Mouse (Mus musculus) embryo, embryonic 9.5 days (tissue): ENCODE results near the gene H2-M2.
"Not testable (repeated sequence)": the region's sequence is repeated elsewhere in the genome, so short reads cannot be mapped to it uniquely, and the experiment has no call there.

Experiments
- DNase-seq: peaks from one replicate; pipeline ENCODE4 v3.0.0-alpha.2; 2017; ENCODE audit errors: extremely low spot score

Gene H2-M2

GRCm38 (mm10) chr17:37483452-37483851 is at the start of gene H2-M2:
Gene H2-M2 (minus strand): TSS chr17:37483552.
- DNase-seq: no peak

GRCm38 (mm10) chr17:37525427-37525826 is 42.1 kb upstream of the H2-M2 start:
- not testable (repeated sequence) for DNase-seq

- not testable (repeated sequence) for DNase-seq
Measured at GRCm38 (mm10) chr17:37524612-37525011, 41.3 kb upstream of the H2-M2 start.

GRCm38 (mm10) chr17:37507730-37508129 is 24.4 kb upstream of the H2-M2 start, which contains the start of gene Olfr111:
Gene Olfr111 (plus strand): TSS chr17:37508030.
- DNase-seq: no peak

GRCm38 (mm10) chr17:37491930-37492518 is 8.7 kb upstream of the H2-M2 start, which contains the start of gene Olfr110:
Gene Olfr110 (plus strand): TSS chr17:37492468.
- DNase-seq: no peak

GRCm38 (mm10) chr17:37458616-37459015 is 24.7 kb downstream of the H2-M2 start, which contains the start of gene Olfr109:
Gene Olfr109 (plus strand): TSS chr17:37458916.
- DNase-seq: no peak

- DNase-seq: no peak
Measured at GRCm38 (mm10) chr17:37445180-37445579, 38.2 kb downstream of the H2-M2 start, which contains the start of gene Olfr108. Gene Olfr108 (plus strand): TSS chr17:37445480.
